Mouse (Mus musculus): ENCODE measurements around the gene Anks3. TPM values are rescaled to one million over a fixed set of nuclear protein-coding genes. Genes with fewer than 3 reads are reported as not detected.

Gene Anks3
- polyA plus RNA-seq, 1 experiment from 2014 or later, result 42.4 TPM

DNA sequence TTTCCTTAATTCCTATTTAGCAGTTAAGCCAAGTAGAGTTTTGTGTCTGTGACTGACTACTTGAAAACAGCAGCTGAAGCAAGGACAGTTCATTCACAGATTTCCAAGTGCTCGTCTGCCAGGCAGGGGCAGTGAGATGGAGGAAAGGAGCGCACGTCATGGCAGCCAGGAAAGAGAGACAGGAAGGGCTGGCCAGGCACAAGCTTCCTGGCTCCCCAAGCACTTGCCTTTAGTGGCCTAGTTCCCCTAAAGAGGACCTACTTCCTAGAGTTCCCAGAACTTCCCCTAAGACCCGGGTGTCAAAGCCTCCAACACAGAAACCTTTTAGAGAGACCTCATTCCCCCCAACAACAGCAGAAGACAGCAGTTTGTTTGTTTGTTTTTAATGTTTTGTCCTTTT, 43.4 kb downstream of the Anks3 start:
- Histone ChIP-seq H3K27me3 (ENCODE audit: control insufficient read depth, insufficient read depth, low read length) (no peaks in the 10 kb centered on the region), H3K36me3 (ENCODE audit: control insufficient read depth, insufficient read depth, low read length) (peaks cover 7% of the 10 kb centered on the region; the same call in 1 of the 2 replicates), H3K27ac (ENCODE audit: low read depth, low read length) (no peak overlapping the region), H3K4me2 (no peak overlapping the region), H3K9me3 (ENCODE audit: control insufficient read depth, low read length) (no peaks in the 10 kb centered on the region), H3K9ac (ENCODE audit: low read length) (no peak overlapping the region), H3K4me3 (ENCODE audit: low read depth, low read length) (no peak overlapping the region), H3K4me1 (ENCODE audit: control insufficient read depth, insufficient read depth, low read length) (no peaks in the 10 kb centered on the region)
- no peak for DNase-seq (ENCODE audit: low spot score, missing footprints)
- 82% methylated on average over 4 of the region's 4 CpGs for WGBS
- ATAC-seq (ENCODE audit: low FRiP score), result no peak

DNA sequence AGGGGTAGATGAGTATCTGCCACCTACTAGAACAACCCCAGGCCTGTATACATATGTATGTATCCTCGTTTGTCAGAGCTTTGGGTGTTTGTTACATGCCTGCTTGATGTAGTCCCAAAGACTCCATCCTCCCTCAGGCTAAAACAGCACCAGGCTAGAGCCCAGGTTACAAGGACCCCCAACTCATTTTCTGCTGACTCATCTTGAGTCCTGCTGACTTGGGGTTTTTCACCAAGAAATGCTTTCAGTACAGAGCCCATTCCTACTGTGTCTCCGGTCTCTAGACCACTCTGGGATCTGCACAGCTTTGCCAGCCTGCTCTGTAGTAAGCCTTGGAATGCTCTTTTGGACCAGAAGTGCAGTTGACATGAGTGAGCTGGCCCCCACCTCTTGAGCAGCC, 47.4 kb downstream of the Anks3 start:
- Histone ChIP-seq H3K4me3 (ENCODE audit: low read depth, low read length) (no peak overlapping the region), H3K9me3 (ENCODE audit: control insufficient read depth, low read length) (no peaks in the 10 kb centered on the region), H3K27me3 (ENCODE audit: control insufficient read depth, insufficient read depth, low read length) (no peaks in the 10 kb centered on the region), H3K36me3 (ENCODE audit: control insufficient read depth, insufficient read depth, low read length) (0 out of 2 replicates have a peak, but pooled peaks cover 2% of the 10 kb centered on the region), H3K4me2 (no peak overlapping the region), H3K27ac (ENCODE audit: low read depth, low read length) (no peak overlapping the region), H3K9ac (ENCODE audit: low read length) (no peak overlapping the region), H3K4me1 (ENCODE audit: control insufficient read depth, insufficient read depth, low read length) (no peaks in the 10 kb centered on the region)
- WGBS, result 91% methylated on average over 2 of the region's 2 CpGs
- DNase-seq (ENCODE audit: low spot score, missing footprints) (no peak), ATAC-seq (ENCODE audit: low FRiP score) (no peak)

DNA sequence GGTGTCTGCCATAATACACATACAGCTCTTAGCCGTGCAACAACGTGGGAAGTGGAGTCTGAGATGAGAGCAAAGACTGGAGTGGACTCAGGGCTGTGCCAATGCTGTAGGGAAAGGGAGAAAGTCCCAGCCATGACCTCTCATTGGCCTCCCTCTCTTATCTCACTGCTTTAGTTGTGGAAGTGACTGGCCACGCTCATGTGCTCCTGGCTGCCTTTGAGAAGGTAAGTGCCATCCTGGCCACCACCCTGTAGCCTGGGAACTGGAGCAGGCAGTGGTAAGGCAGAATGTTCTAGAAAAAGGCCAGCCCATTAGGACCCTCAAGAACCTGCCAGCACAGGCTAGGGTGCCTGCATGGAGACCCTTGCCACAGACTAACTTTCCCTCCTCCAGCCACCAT, 48.1 kb downstream of the Anks3 start:
- 0 out of 2 replicates have a peak, but pooled peaks cover 2% of the 10 kb centered on the region for H3K36me3 ChIP-seq (ENCODE audit: control insufficient read depth, insufficient read depth, low read length)
- no peak overlapping the region for H3K4me2 ChIP-seq
- DNase-seq (ENCODE audit: low spot score, missing footprints) (no peak), ATAC-seq (ENCODE audit: low FRiP score) (no peak)
- no peaks in the 10 kb centered on the region for H3K4me1 ChIP-seq (ENCODE audit: control insufficient read depth, insufficient read depth, low read length)
- no peak overlapping the region for H3K4me3 ChIP-seq (ENCODE audit: low read depth, low read length)
- H3K27ac ChIP-seq (ENCODE audit: low read depth, low read length), result no peak overlapping the region
- H3K9ac ChIP-seq (ENCODE audit: low read length), result no peak overlapping the region
- H3K27me3 ChIP-seq (ENCODE audit: control insufficient read depth, insufficient read depth, low read length), result no peaks in the 10 kb centered on the region
- WGBS, result 86% methylated on average over 3 of the region's 3 CpGs
- no peaks in the 10 kb centered on the region for H3K9me3 ChIP-seq (ENCODE audit: control insufficient read depth, low read length)

DNA sequence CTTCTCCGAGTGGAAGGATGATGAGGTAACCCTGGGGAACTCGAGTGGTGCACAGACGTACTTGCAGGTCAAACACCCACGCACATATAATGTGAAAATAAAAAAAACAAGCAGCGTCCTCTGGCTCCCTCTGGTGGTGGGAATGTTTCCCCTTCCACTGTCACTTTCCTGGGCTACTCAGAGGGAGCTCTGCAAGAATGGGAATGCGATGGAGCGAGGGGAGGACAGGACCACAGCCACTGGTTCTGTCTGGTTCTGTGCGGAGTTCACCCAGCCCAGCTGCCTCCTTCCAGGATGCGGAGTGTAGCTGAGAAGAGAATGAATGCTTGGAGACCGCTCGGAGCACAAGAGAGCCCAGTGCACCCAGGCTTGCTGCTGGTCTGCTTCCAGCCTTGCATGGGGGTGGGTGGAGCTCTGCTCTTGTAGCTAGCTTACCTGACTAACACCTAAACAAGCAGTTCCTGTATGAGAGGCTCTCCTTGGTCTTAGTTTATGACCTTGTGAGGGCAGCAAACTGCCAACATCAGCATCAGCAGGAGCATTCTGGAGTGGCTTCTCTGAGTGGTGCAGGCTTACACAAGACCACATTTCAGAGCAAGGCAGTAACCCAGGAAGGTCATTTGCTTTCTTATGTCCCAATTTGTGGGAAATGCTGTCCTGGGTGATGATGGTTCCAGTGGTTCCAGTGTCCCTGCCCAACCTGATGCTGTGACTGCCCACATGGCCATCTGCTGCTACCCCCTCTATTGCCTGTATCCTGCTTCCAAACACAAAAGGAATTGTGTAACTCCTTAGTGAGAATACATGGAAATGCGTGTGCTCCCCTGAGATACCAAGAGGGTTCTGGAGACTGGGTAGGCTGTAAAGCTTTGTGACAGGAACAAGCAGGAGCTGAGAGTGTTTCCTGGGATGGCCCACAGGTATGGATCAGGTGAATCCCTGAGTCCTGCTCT, 49.9 kb downstream of the Anks3 start:
- no peaks in the 10 kb centered on the region for H3K4me1 ChIP-seq (ENCODE audit: control insufficient read depth, insufficient read depth, low read length)
- DNase-seq (ENCODE audit: low spot score, missing footprints) (peak; percentile 99), ATAC-seq (ENCODE audit: low FRiP score) (peak; percentile 72)
- no peaks in the 10 kb centered on the region for H3K27me3 ChIP-seq (ENCODE audit: control insufficient read depth, insufficient read depth, low read length)
- no peak overlapping the region for H3K4me3 ChIP-seq (ENCODE audit: low read depth, low read length)
- H3K9me3 ChIP-seq (ENCODE audit: control insufficient read depth, low read length), result no peaks in the 10 kb centered on the region
- H3K4me2 ChIP-seq, result no peak overlapping the region
- 34% methylated on average over 12 of the region's 12 CpGs for WGBS
- H3K27ac ChIP-seq (ENCODE audit: low read depth, low read length), result no peak overlapping the region
- 0 out of 2 replicates have a peak, but pooled peaks cover 2% of the 10 kb centered on the region for H3K36me3 ChIP-seq (ENCODE audit: control insufficient read depth, insufficient read depth, low read length)
- H3K9ac ChIP-seq (ENCODE audit: low read length), result no peak overlapping the region

DNA sequence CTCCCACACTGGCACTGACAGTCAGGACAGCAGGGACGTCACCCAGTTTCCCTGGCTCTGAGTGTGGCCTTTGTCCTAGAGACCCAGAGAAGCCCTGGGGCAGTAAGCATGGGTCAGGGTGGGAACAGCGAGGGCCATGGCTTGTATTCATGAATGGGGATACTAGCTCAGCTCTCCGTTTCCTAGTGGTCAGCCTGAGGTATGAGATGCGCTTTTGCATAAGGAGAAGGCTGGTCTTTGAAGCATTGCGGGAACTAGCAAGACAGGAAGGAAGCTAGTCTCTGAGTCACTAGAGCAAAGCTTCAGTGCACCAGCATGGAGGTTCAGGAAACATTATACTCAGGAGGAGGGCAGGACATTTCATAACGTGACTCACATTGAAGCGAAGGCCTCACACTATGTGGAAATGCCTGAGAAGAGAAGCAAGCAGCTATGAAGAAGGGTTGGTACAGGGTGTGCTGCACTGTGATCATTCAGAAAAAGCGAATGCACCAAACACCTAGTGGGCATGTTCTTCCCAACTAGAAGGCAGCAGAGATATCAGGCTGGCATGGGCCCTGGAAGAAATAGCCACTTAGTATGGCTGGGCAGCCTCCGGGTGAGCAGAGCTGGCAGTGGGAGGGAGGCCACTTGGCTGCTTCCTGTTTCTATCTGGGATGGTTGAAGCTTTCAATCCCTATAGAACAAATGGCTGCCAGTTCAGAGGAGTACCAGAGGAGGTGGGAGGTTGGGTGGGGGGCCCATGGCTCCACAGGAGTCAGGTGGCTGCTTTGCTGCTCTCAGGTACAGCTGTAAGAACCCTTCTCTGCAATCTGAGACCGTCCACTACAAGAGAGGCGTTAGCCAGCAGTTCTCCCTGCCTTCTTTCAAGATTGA, 50.9 kb downstream of the Anks3 start:
- Histone ChIP-seq H3K4me2 (no peak overlapping the region), H3K36me3 (ENCODE audit: control insufficient read depth, insufficient read depth, low read length) (0 out of 2 replicates have a peak, but pooled peaks cover 2% of the 10 kb centered on the region), H3K9me3 (ENCODE audit: control insufficient read depth, low read length) (no peaks in the 10 kb centered on the region), H3K9ac (ENCODE audit: low read length) (no peak overlapping the region), H3K27ac (ENCODE audit: low read depth, low read length) (no peak overlapping the region), H3K4me1 (ENCODE audit: control insufficient read depth, insufficient read depth, low read length) (no peaks in the 10 kb centered on the region), H3K4me3 (ENCODE audit: low read depth, low read length) (no peak overlapping the region), H3K27me3 (ENCODE audit: control insufficient read depth, insufficient read depth, low read length) (no peaks in the 10 kb centered on the region)
- 78% methylated on average over 11 of the region's 11 CpGs for WGBS
- DNase-seq (ENCODE audit: low spot score, missing footprints), result peak; percentile 84
- peak; percentile 30 for ATAC-seq (ENCODE audit: low FRiP score)

DNA sequence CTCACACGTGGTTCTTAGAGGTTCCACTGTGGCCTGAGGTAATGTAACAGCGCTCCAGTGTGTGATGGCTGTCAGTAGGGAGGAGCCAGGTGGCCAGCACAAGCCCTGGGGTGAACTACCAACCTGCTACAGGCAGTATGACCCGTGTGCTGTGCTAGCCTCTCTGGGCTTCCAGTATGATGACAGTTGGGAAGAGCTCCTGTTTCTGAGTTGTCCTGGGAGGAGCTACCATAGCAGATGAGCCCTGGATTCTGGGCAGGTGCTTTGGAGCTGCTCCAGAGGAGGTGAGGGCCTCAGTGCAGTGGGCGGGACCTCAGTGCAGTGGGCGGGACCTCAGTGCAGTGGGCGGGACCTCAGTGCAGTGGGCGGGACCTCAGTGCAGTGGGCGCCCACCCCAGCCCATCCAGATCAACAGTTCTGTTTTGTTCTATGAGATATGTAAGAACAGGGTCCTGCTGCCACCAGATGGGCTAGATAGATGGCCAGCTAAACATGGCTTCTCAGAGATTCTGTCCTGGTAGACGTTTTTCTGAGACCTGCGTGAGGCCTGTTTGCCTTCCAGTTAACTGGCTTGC, 51.8 kb downstream of the Anks3 start:
- Histone ChIP-seq H3K9me3 (ENCODE audit: control insufficient read depth, low read length) (no peaks in the 10 kb centered on the region), H3K36me3 (ENCODE audit: control insufficient read depth, insufficient read depth, low read length) (0 out of 2 replicates have a peak, but pooled peaks cover 2% of the 10 kb centered on the region), H3K27ac (ENCODE audit: low read depth, low read length) (no peak overlapping the region), H3K27me3 (ENCODE audit: control insufficient read depth, insufficient read depth, low read length) (no peaks in the 10 kb centered on the region), H3K4me1 (ENCODE audit: control insufficient read depth, insufficient read depth, low read length) (no peaks in the 10 kb centered on the region), H3K9ac (ENCODE audit: low read length) (no peak overlapping the region), H3K4me3 (ENCODE audit: low read depth, low read length) (no peak overlapping the region), H3K4me2 (no peak overlapping the region)
- peak; percentile 69 for DNase-seq (ENCODE audit: low spot score, missing footprints)
- no peak for ATAC-seq (ENCODE audit: low FRiP score)
- 72% methylated on average over 10 of the region's 10 CpGs for WGBS

DNA sequence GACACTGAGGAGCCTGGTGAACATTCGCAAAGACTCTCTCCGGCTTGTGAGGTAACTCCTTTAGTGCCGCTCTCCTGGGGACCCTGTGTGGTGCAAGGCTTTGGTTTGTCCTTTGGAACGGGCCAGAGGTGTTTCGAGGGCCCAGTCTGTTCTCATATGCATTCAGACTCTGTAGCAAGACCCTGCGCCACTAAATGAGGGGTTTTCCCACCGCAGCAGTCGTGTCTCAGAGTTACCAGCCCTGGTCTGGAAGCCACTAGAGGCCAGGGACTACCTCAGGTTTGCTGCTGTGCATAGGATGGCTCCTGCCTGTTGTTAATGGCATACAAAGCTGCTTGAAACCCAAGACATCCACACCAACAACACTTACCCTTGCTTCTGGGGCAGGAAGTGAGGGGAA, 53.2 kb downstream of the Anks3 start:
- no peak overlapping the region for H3K4me3 ChIP-seq (ENCODE audit: low read depth, low read length)
- WGBS, result 95% methylated on average over 8 of the region's 8 CpGs
- no peak overlapping the region for H3K4me2 ChIP-seq
- no peaks in the 10 kb centered on the region for H3K4me1 ChIP-seq (ENCODE audit: control insufficient read depth, insufficient read depth, low read length)
- no peak overlapping the region for H3K9ac ChIP-seq (ENCODE audit: low read length)
- ATAC-seq (ENCODE audit: low FRiP score) (no peak), DNase-seq (ENCODE audit: low spot score, missing footprints) (peak; percentile 35)
- no peaks in the 10 kb centered on the region for H3K27me3 ChIP-seq (ENCODE audit: control insufficient read depth, insufficient read depth, low read length)
- no peaks in the 10 kb centered on the region for H3K9me3 ChIP-seq (ENCODE audit: control insufficient read depth, low read length)
- 0 out of 2 replicates have a peak, but pooled peaks cover 2% of the 10 kb centered on the region for H3K36me3 ChIP-seq (ENCODE audit: control insufficient read depth, insufficient read depth, low read length)
- H3K27ac ChIP-seq (ENCODE audit: low read depth, low read length), result no peak overlapping the region

DNA sequence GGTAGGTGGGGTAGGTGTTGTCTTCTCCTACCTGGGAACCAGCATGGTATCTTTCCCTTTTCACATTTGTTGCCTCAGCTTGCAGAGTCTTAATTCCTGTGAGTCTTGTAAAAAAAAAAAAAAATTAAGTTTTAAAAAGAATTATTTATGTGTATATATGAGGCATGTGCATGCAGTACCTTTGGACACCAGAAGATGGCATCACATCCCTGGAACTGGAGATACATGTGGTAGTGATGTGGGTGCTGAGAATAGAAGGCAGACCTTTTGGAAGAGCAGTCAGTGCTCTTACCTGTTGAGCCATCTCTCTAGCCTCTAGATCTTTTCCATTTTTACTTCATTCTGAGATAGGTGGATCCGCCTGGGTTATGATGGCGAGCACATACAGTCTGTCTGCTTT, 54.3 kb downstream of the Anks3 start:
- H3K27ac ChIP-seq (ENCODE audit: low read depth, low read length), result no peak overlapping the region
- no peak overlapping the region for H3K4me2 ChIP-seq
- ATAC-seq (ENCODE audit: low FRiP score), result no peak
- H3K36me3 ChIP-seq (ENCODE audit: control insufficient read depth, insufficient read depth, low read length), result 0 out of 2 replicates have a peak, but pooled peaks cover 2% of the 10 kb centered on the region
- no peak for DNase-seq (ENCODE audit: low spot score, missing footprints)
- H3K4me3 ChIP-seq (ENCODE audit: low read depth, low read length), result no peak overlapping the region
- no peaks in the 10 kb centered on the region for H3K4me1 ChIP-seq (ENCODE audit: control insufficient read depth, insufficient read depth, low read length)
- 93% methylated on average over 2 of the region's 2 CpGs for WGBS
- H3K27me3 ChIP-seq (ENCODE audit: control insufficient read depth, insufficient read depth, low read length), result no peaks in the 10 kb centered on the region
- H3K9ac ChIP-seq (ENCODE audit: low read length), result no peak overlapping the region
- H3K9me3 ChIP-seq (ENCODE audit: control insufficient read depth, low read length), result no peaks in the 10 kb centered on the region

Measured in midbrain, embryonic 11.5 days (tissue).